Mouse (Mus musculus) midbrain, embryonic 14.5 days (tissue): ENCODE results near the gene Echdc3. TPM values are rescaled to one million over a fixed set of nuclear protein-coding genes. Genes with fewer than 3 reads are reported as not detected.

Source experiments
- ATAC-seq: fragments of 200-750 bp; cut with Nextera tagmentation; 2 replicates; pipeline ENCODE4 v1.8.0; 2017; ENCODE audit warnings: moderate number of reproducible peaks, moderate library complexity; ENCODE audit not compliant: low FRiP score, low TSS enrichment
- DNase-seq: peaks from one replicate; pipeline ENCODE4 v3.0.0-alpha.2; 2015
- H3K27ac ChIP-seq: fragments of 300-500 bp; sonication (generic); replicated peaks from 2 replicates; pipeline ENCODE4 v1.5.1; 2014; ENCODE audit warnings: mild to moderate bottlenecking, low read depth, low read length, moderate library complexity
- H3K27me3 ChIP-seq: fragments of 300-500 bp; sonication (generic); 2 replicates; pipeline ENCODE4 v1.6.1; 2014; ENCODE audit warnings: low read length, control low read depth, mixed read lengths; ENCODE audit not compliant: control insufficient read depth, insufficient read depth
- H3K36me3 ChIP-seq: fragments of 300-500 bp; sonication (generic); 2 replicates; pipeline ENCODE4 v1.6.1; 2014; ENCODE audit warnings: low read length, control low read depth; ENCODE audit not compliant: control insufficient read depth, insufficient read depth
- H3K4me1 ChIP-seq: fragments of 300-500 bp; sonication (generic); 2 replicates; pipeline ENCODE4 v1.6.1; 2014; ENCODE audit warnings: mild to moderate bottlenecking, antibody characterized with exemption, low read length, control low read depth; ENCODE audit not compliant: control insufficient read depth, insufficient read depth
- H3K4me2 ChIP-seq: fragments of 300-500 bp; sonication (generic); 2 replicates; pipeline ENCODE4 v1.6.1; 2014; ENCODE audit warnings: mild to moderate bottlenecking, low read length, moderate library complexity
- H3K4me3 ChIP-seq: fragments of 300-500 bp; sonication (generic); replicated peaks from 2 replicates; pipeline ENCODE4 v1.5.1; 2014; ENCODE audit warnings: low read depth, low read length
- H3K9ac ChIP-seq: fragments of 300-500 bp; sonication (generic); replicated peaks from 2 replicates; pipeline ENCODE4 v1.6.1; 2014; ENCODE audit warnings: mild to moderate bottlenecking, low read length, moderate library complexity
- H3K9me3 ChIP-seq: fragments of 300-500 bp; sonication (generic); 2 replicates; pipeline ENCODE4 v1.6.1; 2016; ENCODE audit warnings: low read length, control low read depth, mixed read lengths; ENCODE audit not compliant: control insufficient read depth
- WGBS: fragments of 180-500 bp; shearing (Covaris S2); extraction: QIAGEN DNeasy Blood & Tissue Kit; methylation state at CpG from one replicate; pipeline ENCODE4 v1.1.7; 2014; 5-methylcytosine and 5-hydroxymethylcytosine counted together
- polyA plus RNA-seq: library from polyadenylated mRNA; unstranded; fragments of >200 nt; fragmentation: Nextera tagmentation; extraction: Ambion mirVana; gene quantifications from 2 replicates; pipeline ENCODE4 v1.2.1, GENCODE M21; 2014

Gene Echdc3
- polyA plus RNA-seq, 1 experiment from 2014 or later, result 0.70 TPM

DNA sequence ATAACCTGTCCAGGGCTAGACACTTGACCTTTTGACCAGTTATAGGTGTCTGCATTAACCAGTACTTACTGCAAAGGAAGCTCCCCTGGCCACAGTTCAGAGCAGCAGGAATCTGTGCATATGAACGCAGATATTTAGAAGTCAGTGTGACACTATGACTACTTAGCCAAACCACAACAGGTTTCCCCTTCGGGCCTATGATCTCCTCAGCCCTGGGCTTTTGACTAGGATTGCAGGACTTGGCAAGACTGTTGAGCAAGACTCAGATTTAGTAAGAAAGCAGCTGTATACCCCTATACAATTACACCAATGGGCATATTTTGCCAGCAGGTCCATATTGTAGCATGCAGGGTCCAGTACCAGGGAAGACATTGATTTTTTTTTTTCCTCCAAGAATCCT lies 44.3 kb downstream of the Echdc3 start:
- no peak overlapping the region for H3K4me2 ChIP-seq
- no peak overlapping the region for H3K4me3 ChIP-seq
- H3K9ac ChIP-seq, result no peak overlapping the region
- WGBS, result 84% methylated on average over 2 of the region's 2 CpGs
- H3K27ac ChIP-seq, result no peak overlapping the region
- DNase-seq, result no peak
- no peak for ATAC-seq
- H3K36me3 ChIP-seq, result no peaks in the 10 kb centered on the region
- H3K4me1 ChIP-seq, result no peaks in the 10 kb centered on the region
- H3K27me3 ChIP-seq, result no peaks in the 10 kb centered on the region
- 0 out of 2 replicates have a peak, but pooled peaks cover 3% of the 10 kb centered on the region for H3K9me3 ChIP-seq

GRCm38 (mm10) chr2:6167843-6168558 lies 44.8 kb downstream of the Echdc3 start:
- H3K9ac ChIP-seq, result no peak overlapping the region
- ATAC-seq (peak; percentile 48; the same call in 1 of the 2 replicates), DNase-seq (peak; percentile 89)
- H3K27me3 ChIP-seq, result no peaks in the 10 kb centered on the region
- WGBS, result 33% methylated on average over 5 of the region's 5 CpGs
- 0 out of 2 replicates have a peak, but pooled peaks cover 3% of the 10 kb centered on the region for H3K9me3 ChIP-seq
- H3K36me3 ChIP-seq, result no peaks in the 10 kb centered on the region
- H3K4me1 ChIP-seq, result no peaks in the 10 kb centered on the region
- no peak overlapping the region for H3K4me3 ChIP-seq
- no peak overlapping the region for H3K27ac ChIP-seq
- no peak overlapping the region for H3K4me2 ChIP-seq

DNA sequence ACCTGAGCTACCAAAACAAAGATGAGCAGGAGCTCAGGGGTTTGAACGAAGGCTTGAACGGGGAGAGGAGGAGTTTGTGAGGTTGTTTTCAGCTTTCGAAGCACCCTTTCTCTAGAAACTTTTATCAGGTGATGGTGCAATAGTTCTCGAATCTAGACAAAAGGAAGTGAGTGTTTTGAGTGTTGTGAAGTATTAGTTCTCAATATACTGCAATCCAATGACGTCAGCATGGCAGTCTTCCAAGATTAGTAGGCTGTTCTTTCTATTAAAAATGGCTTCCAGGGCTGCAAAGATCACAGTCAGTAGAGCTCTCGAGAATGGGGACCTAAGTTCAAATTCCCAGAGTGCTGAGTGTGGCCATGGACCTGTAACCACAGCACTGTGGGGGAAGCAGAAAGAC lies 47.1 kb downstream of the Echdc3 start:
- Histone ChIP-seq H3K4me1 (no peaks in the 10 kb centered on the region), H3K4me3 (no peak overlapping the region), H3K27me3 (no peaks in the 10 kb centered on the region), H3K9me3 (0 out of 2 replicates have a peak, but pooled peaks cover 3% of the 10 kb centered on the region), H3K4me2 (no peak overlapping the region), H3K36me3 (no peaks in the 10 kb centered on the region), H3K27ac (no peak overlapping the region), H3K9ac (no peak overlapping the region)
- DNase-seq (no peak), ATAC-seq (no peak)
- WGBS, result 83% methylated on average over 6 of the region's 6 CpGs

- H3K4me3 ChIP-seq, result no peak overlapping the region
- H3K9ac ChIP-seq, result no peak overlapping the region
- peak; percentile 13 for DNase-seq
- no peak overlapping the region for H3K4me2 ChIP-seq
- H3K4me1 ChIP-seq, result no peaks in the 10 kb centered on the region
- H3K36me3 ChIP-seq, result no peaks in the 10 kb centered on the region
- WGBS, result 75% methylated on average over 16 of the region's 16 CpGs
- H3K27ac ChIP-seq, result no peak overlapping the region
- H3K27me3 ChIP-seq, result no peaks in the 10 kb centered on the region
- no peaks in the 10 kb centered on the region for H3K9me3 ChIP-seq
- ATAC-seq, result no peak
Measured at GRCm38 (mm10) chr2:6164606-6165290, 48.1 kb downstream of the Echdc3 start.

DNA sequence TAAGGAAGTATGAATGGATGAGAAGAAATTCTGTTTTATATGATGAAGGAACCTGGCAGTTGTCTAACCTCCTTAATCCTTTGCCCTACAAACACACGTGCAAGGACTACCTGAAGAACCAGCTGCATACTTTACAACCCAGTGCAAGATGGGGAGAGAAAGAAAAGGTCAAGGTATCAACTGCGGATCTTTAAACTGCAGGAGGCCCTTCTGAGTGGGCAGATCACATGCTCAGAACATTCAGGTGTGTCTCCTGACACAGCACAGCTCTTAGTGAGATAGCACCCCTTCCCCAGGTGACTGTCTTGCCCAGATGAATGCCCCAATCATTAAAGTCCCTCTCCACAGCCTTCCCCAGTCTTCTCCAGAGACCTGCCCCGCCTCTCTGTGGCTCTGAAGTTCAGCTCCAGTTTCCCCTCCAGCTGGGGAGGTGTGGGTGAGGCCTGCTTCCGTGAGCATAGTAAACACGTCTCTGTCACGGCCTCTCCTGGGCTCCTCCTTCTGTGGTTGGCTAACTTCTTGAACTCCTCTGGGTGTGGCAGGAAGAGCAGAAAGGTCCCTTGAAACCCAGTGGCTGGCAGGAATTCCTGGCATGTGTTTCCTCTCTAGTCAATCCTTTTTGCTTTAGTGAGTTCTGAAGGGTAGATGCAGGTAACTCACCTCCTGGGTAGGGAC lies 50.3 kb downstream of the Echdc3 start:
- no peaks in the 10 kb centered on the region for H3K9me3 ChIP-seq
- H3K27me3 ChIP-seq, result no peaks in the 10 kb centered on the region
- DNase-seq (no peak), ATAC-seq (no peak)
- H3K4me3 ChIP-seq, result no peak overlapping the region
- no peak overlapping the region for H3K4me2 ChIP-seq
- no peaks in the 10 kb centered on the region for H3K4me1 ChIP-seq
- no peak overlapping the region for H3K27ac ChIP-seq
- no peak overlapping the region for H3K9ac ChIP-seq
- 66% methylated on average over 6 of the region's 6 CpGs for WGBS
- H3K36me3 ChIP-seq, result no peaks in the 10 kb centered on the region

DNA sequence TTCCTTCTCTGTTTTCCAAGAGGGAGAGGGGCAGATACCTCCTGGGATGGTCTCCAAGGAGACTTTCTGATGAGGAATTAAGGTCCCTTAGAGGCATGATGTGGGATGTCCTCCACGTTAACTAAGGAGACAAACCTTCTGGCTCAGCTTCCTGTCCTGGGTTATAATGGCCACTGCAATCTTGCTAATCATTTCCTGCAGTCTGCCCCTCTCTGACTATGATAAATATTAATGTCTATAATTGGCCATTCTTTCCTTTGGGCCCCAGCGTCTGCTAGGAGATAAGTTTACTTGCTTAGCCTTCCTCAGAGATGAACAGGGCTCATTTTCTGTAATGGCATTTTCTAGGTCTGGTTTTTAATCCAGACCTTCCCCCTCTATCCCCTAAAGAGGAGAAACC lies 53.1 kb downstream of the Echdc3 start:
- H3K4me2 ChIP-seq, result no peak overlapping the region
- H3K4me1 ChIP-seq, result no peaks in the 10 kb centered on the region
- H3K9ac ChIP-seq, result no peak overlapping the region
- H3K27ac ChIP-seq, result no peak overlapping the region
- no peak overlapping the region for H3K4me3 ChIP-seq
- H3K36me3 ChIP-seq, result no peaks in the 10 kb centered on the region
- H3K27me3 ChIP-seq, result no peaks in the 10 kb centered on the region
- ATAC-seq (no peak), DNase-seq (no peak)
- no peaks in the 10 kb centered on the region for H3K9me3 ChIP-seq
- 47% methylated on average over 2 of the region's 2 CpGs for WGBS

DNA sequence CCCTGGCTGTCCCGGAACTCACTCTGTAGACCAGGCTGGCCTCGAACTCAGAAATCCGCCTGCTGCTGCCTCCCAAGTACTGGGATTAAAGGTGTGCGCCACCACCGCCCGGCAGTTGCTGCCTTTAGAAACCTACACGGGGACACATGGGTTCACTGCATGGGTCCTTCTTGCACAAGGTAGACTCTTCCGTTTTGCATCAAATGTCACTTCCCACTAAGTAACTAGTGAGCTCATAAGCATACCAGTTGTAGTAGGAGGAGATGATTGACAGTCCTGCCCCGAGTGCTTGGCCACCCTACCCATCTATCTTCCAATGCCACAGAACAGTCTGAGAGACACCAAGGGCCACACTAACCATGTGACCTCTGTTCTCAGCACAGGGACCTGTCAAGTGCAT lies 53.6 kb downstream of the Echdc3 start:
- H3K36me3 ChIP-seq, result no peaks in the 10 kb centered on the region
- DNase-seq (no peak), ATAC-seq (no peak)
- H3K4me3 ChIP-seq, result no peak overlapping the region
- WGBS, result 93% methylated on average over 9 of the region's 9 CpGs
- no peak overlapping the region for H3K9ac ChIP-seq
- no peak overlapping the region for H3K27ac ChIP-seq
- H3K4me1 ChIP-seq, result no peaks in the 10 kb centered on the region
- no peaks in the 10 kb centered on the region for H3K27me3 ChIP-seq
- H3K4me2 ChIP-seq, result no peak overlapping the region
- H3K9me3 ChIP-seq, result no peaks in the 10 kb centered on the region

DNA sequence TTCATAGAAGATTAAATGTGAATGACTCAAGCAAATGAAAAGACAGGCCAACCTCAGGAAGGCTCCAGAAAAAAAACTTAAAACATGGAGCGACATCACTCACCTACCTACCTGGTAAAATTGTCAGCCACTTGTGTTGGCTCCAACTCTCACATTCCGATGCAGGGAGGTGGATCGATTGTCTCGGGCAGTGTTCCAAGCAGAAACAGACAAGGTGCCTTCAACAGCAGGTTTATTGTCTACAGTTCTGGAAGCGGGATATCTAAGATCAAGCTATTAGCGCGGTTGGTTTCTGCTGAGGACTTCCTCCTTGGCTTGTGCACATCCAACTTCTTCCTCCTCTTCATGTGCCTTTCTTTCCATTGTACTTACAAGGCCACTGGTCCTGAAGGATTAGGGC lies 55.2 kb downstream of the Echdc3 start:
- DNase-seq (no peak), ATAC-seq (no peak)
- Histone ChIP-seq H3K36me3 (no peaks in the 10 kb centered on the region), H3K4me1 (no peaks in the 10 kb centered on the region), H3K4me3 (no peak overlapping the region), H3K27me3 (no peaks in the 10 kb centered on the region), H3K9ac (no peak overlapping the region), H3K9me3 (no peaks in the 10 kb centered on the region), H3K27ac (no peak overlapping the region), H3K4me2 (no peak overlapping the region)
- 95% methylated on average over 7 of the region's 7 CpGs for WGBS
